Comparison of ENCODE assay signal across 7 mouse cellular contexts in genomic region chr7:120597744-120598243, GRCm38 (mm10). TPM values are rescaled to one million over a fixed set of nuclear protein-coding genes. Genes with fewer than 3 reads are reported as not detected.
DNase-seq lines count a peak whose midpoint lies in the region; ATAC-seq and TF ChIP-seq lines count a peak whose summit lies in the region.

No protein-coding gene starts in this region.

- H3K9me3 ChIP-seq in ES-Bruce4 (replicated peaks; ENCODE audit: control insufficient read depth, insufficient read depth, low read length, poor library complexity, severe bottlenecking), result peaks cover 10% of the 10 kb centered on the region; the same call in 1 of the 2 replicates
- no peaks in the 10 kb centered on the region for H3K9me3 ChIP-seq in ES-E14 (ENCODE audit: control insufficient read depth, insufficient read depth, low read depth, low read length)
- H3K9me3 ChIP-seq in megakaryocyte, embryonic 14.5 days, result peaks cover 8% of the 10 kb centered on the region; the same call in 1 of the 2 replicates
- H3K9me3 ChIP-seq in stomach, embryonic 15.5 days, result no peaks in the 10 kb centered on the region

- H3K36me3 ChIP-seq in ES-Bruce4 (ENCODE audit: control insufficient read depth, insufficient read depth, low read length, poor library complexity, severe bottlenecking) (no peaks in the 10 kb centered on the region), ES-E14 (ENCODE audit: control insufficient read depth, insufficient read depth, low read length, poor library complexity, severe bottlenecking) (no peaks in the 10 kb centered on the region)
- no peaks in the 10 kb centered on the region for H3K36me3 ChIP-seq in megakaryocyte, embryonic 14.5 days (replicated peaks; ENCODE audit: low read length)
- no peaks in the 10 kb centered on the region for H3K36me3 ChIP-seq in stomach, embryonic 15.5 days

- 5% methylated on average over 41 of the region's 41 CpGs for WGBS in stomach, embryonic 15.5 days

- no peak for TF ChIP-seq POLR2A in ES-Bruce4 (IDR thresholded peaks at IDR 0.05; ENCODE audit: insufficient read depth, low read length)

- no peak for DNase-seq in ES-E14 (ENCODE audit: low read depth, low spot score)
- DNase-seq in embryo, embryonic 11.5 days (ENCODE audit: low read depth, low spot score), result peak; percentile 3
- peak; percentile 5 to 12 for DNase-seq in heart, postnatal 10 days
- peak; percentile 4 for DNase-seq in layer of hippocampus, adult 9-11 months

- no peaks in the 10 kb centered on the region for H3K4me1 ChIP-seq in ES-Bruce4 (ENCODE audit: control insufficient read depth, insufficient read depth, low read length)
- no peaks in the 10 kb centered on the region for H3K4me1 ChIP-seq in ES-E14 (ENCODE audit: control insufficient read depth in 2 of 2, insufficient read depth in 2 of 2, low read length in 2 of 2, poor library complexity in 1 of 2)
- peaks cover 16% of the 10 kb centered on the region for H3K4me1 ChIP-seq in megakaryocyte, embryonic 14.5 days
- H3K4me1 ChIP-seq in stomach, embryonic 15.5 days, result no peaks in the 10 kb centered on the region

- H3K9ac ChIP-seq in ES-Bruce4 (ENCODE audit: low read depth, poor library complexity, severe bottlenecking), result peak overlapping the region; percentile 62
- peak overlapping the region; percentile 59 for H3K9ac ChIP-seq in ES-E14 (ENCODE audit: insufficient read depth, low read depth, low read length, poor library complexity, severe bottlenecking)
- H3K9ac ChIP-seq in stomach, embryonic 15.5 days, result 0 out of 2 replicates have a peak overlapping the region, but pooled peaks have one; percentile 13

- in situ Hi-C loops in ES-E14 (cut with MboI; ENCODE audit: low sequenced_read_pairs in 2 of 2, unreplicated experiment in 2 of 2), result no loop called here

- intact Hi-C loops in heart, postnatal 10 days (cut with DNase I), result no loop called here

- peaks cover 6% of the 10 kb centered on the region; the same call in 1 of the 2 replicates for H3K27me3 ChIP-seq in ES-Bruce4 (ENCODE audit: control insufficient read depth, insufficient read depth, low read length, poor library complexity, severe bottlenecking)
- H3K27me3 ChIP-seq in megakaryocyte, embryonic 14.5 days (replicated peaks), result peaks cover 34% of the 10 kb centered on the region
- H3K27me3 ChIP-seq in stomach, embryonic 15.5 days (replicated peaks), result no peaks in the 10 kb centered on the region

- H3K27ac ChIP-seq in ES-Bruce4 (ENCODE audit: insufficient read depth, low read length) (no peak overlapping the region), ES-E14 (ENCODE audit: insufficient read depth, low read depth, low read length, poor library complexity, severe bottlenecking) (no peak overlapping the region)
- no peak overlapping the region for H3K27ac ChIP-seq in stomach, embryonic 15.5 days

- TF ChIP-seq EP300 in ES-Bruce4 (IDR thresholded peaks at IDR 0.05; ENCODE audit: insufficient read depth, low read depth, low read length), result no peak

- peak overlapping the region; percentile 67 for H3K4me3 ChIP-seq in ES-Bruce4 (ENCODE audit: low read depth, low read length)
- H3K4me3 ChIP-seq in ES-E14 (ENCODE audit: insufficient read depth in 1 of 2, low read depth in 1 of 2, low read length in 2 of 2, poor library complexity in 1 of 2, severe bottlenecking in 1 of 2), result peak overlapping the region; percentile 33 to 64
- peak overlapping the region; percentile 87 for H3K4me3 ChIP-seq in megakaryocyte, embryonic 14.5 days (replicated peaks)
- H3K4me3 ChIP-seq in stomach, embryonic 15.5 days (replicated peaks), result peak overlapping the region; percentile 45

- no peak for TF ChIP-seq CTCF in ES-Bruce4 (IDR thresholded peaks at IDR 0.05; ENCODE audit: low read depth, low read length)

- no peak for ATAC-seq in stomach, embryonic 15.5 days (ENCODE audit: insufficient read depth, low FRiP score, low read depth)

- H3K4me2 ChIP-seq in stomach, embryonic 15.5 days, result peak overlapping the region; percentile 72

TF ChIP-seq in ES-E14, 5 proteins besides CTCF, POLR2A, EP300 and RAD21:
- TF ChIP-seq CHD2 (IDR thresholded peaks at IDR 0.05; ENCODE audit: low read depth, low read length) (no peak), ZC3H11A (IDR thresholded peaks at IDR 0.05; ENCODE audit: borderline replicate concordance, low read depth, low read length) (no peak), HCFC1 (IDR thresholded peaks at IDR 0.05; ENCODE audit: borderline replicate concordance, insufficient read depth, low read length) (no peak), ZNF384 (IDR thresholded peaks at IDR 0.05; ENCODE audit: low read depth, low read length) (no peak), MAFK (IDR thresholded peaks at IDR 0.05; ENCODE audit: insufficient read depth, low read depth, low read length) (no peak)

RNA-seq across cellular contexts. Expression of gene Uqcrc2, which starts 37.2 kb away (rescaled TPM):
- 274 and 293 TPM in 2 replicates for polyA plus RNA-seq in ES-Bruce4 (2011; ENCODE audit: insufficient read depth, insufficient read length, low read depth, missing spikeins)
- total RNA-seq in ES-E14 (2012; rRNA removed), result 102 and 114 TPM in 2 replicates
- 100 to 1,000 TPM; 945 to 970 TPM for total RNA-seq in heart, postnatal 10 days (2021)
- 5.1 TPM in 1 of 2 replicates, not detected in the other for polyA plus RNA-seq in megakaryocyte, embryonic 14.5 days (2012; ENCODE audit: insufficient read depth, low replicate concordance)
- polyA plus RNA-seq in stomach, embryonic 15.5 days (2015; fragmentation: Nextera tagmentation; extraction: Ambion mirVana), result 197 and 221 TPM in 2 replicates

Comparison
In these comparisons a context has a peak if more than half of its experiments do, and no peak if none do; other contexts are left out.
1. RNA of gene Uqcrc2, which starts 37.2 kb away (polyA plus RNA-seq): 274 to 293 TPM in ES-Bruce4 and 197 to 221 TPM in stomach, embryonic 15.5 days; 5.1 TPM in megakaryocyte, embryonic 14.5 days; every median in the first group is over 10 times any median in the second.
2. Peak in every context shown above with its lines, with median percentiles within 50 percentile points of each other: H3K4me3 ChIP-seq and H3K9ac ChIP-seq.